Mouse (Mus musculus) frontal cortex, adult 2 months (tissue): ENCODE measurements around the gene Cyp2j12. TPM values are rescaled to one million over a fixed set of nuclear protein-coding genes. Genes with fewer than 3 reads are reported as not detected.
"Not testable (repeated sequence)": the region's sequence is repeated elsewhere in the genome, so short reads cannot be mapped to it uniquely, and the experiment has no call there.

ENCODE experiments used
- DNase-seq, 2 experiments: peaks; one replicate each; pipeline ENCODE4 v3.0.0; 2022; ENCODE audit warnings: low spot score in 1 of 2; ENCODE audit errors: extremely low spot score in 1 of 2
- polyA plus RNA-seq: library from polyadenylated mRNA; depleted of rRNA; stranded (reverse); fragments of >200 nt; gene quantifications from 2 replicates; pipeline ENCODE4 v1.2.3, GENCODE M21; 2012; rRNA removed

Gene Cyp2j12
- 2.6 TPM in 2 replicates for polyA plus RNA-seq

GRCm38 (mm10) chr4:96140732-96141467 is at the start of gene Cyp2j12:
Gene Cyp2j12 (minus strand): TSS chr4:96141152.
- no peak for DNase-seq

GRCm38 (mm10) chr4:96189321-96189720 is 48.4 kb upstream of the Cyp2j12 start:
- DNase-seq, result not testable (repeated sequence)

GRCm38 (mm10) chr4:96188671-96189070 is 47.7 kb upstream of the Cyp2j12 start:
- DNase-seq, result not testable (repeated sequence)

- DNase-seq, result not testable (repeated sequence)
Observed at GRCm38 (mm10) chr4:96188146-96188545, 47.2 kb upstream of the Cyp2j12 start.

- not testable (repeated sequence) for DNase-seq
Observed at GRCm38 (mm10) chr4:96184716-96185115, 43.8 kb upstream of the Cyp2j12 start.

- no peak for DNase-seq
Observed at GRCm38 (mm10) chr4:96162839-96163238, 21.9 kb upstream of the Cyp2j12 start.

- no peak for DNase-seq
Observed at GRCm38 (mm10) chr4:96161575-96161974, 20.6 kb upstream of the Cyp2j12 start.

- no peak for DNase-seq
Observed at GRCm38 (mm10) chr4:96139226-96139625, 1.7 kb downstream of the Cyp2j12 start.

GRCm38 (mm10) chr4:96134246-96134645 is 6.7 kb downstream of the Cyp2j12 start:
- peak in 1 of 2 experiments; percentile 3 for DNase-seq

GRCm38 (mm10) chr4:96096841-96097240 is 44.1 kb downstream of the Cyp2j12 start:
- DNase-seq, result no peak

- peak in 1 of 2 experiments; percentile 10 for DNase-seq
Observed at GRCm38 (mm10) chr4:96091869-96092268, 49.1 kb downstream of the Cyp2j12 start.

- not testable (repeated sequence) for DNase-seq
Observed at GRCm38 (mm10) chr4:96089356-96090048, 51.5 kb downstream of the Cyp2j12 start.

GRCm38 (mm10) chr4:96078308-96078707 is 62.6 kb downstream of the Cyp2j12 start:
- DNase-seq, result no peak

GRCm38 (mm10) chr4:96077261-96078125 is 63.5 kb downstream of the Cyp2j12 start, which contains the start of gene Cyp2j13:
Gene Cyp2j13 (minus strand): TSS chr4:96077546.
- peak in 1 of 2 experiments; percentile 26 for DNase-seq

GRCm38 (mm10) chr4:96062045-96062444 is 78.9 kb downstream of the Cyp2j12 start:
- no peak for DNase-seq

- no peak for DNase-seq
Observed at GRCm38 (mm10) chr4:96060106-96060505, 80.8 kb downstream of the Cyp2j12 start.

Other genes starting within 250 kb of the Cyp2j12 start
- 50.6 and 70.6 TPM in 2 replicates for gene Hook1, start 173.9 kb downstream of the Cyp2j12 start, polyA plus RNA-seq
- gene Cyp2j13, start 63.6 kb downstream of the Cyp2j12 start, polyA plus RNA-seq, result 0.02 and 0.08 TPM in 2 replicates
- not detected in 2 replicates for gene Cyp2j7, start 95.5 kb upstream of the Cyp2j12 start, polyA plus RNA-seq
- gene Cyp2j11, start 207.5 kb upstream of the Cyp2j12 start, polyA plus RNA-seq, result not detected in 2 replicates